Mouse (Mus musculus): ENCODE measurements around the gene Slc4a10.

DNA sequence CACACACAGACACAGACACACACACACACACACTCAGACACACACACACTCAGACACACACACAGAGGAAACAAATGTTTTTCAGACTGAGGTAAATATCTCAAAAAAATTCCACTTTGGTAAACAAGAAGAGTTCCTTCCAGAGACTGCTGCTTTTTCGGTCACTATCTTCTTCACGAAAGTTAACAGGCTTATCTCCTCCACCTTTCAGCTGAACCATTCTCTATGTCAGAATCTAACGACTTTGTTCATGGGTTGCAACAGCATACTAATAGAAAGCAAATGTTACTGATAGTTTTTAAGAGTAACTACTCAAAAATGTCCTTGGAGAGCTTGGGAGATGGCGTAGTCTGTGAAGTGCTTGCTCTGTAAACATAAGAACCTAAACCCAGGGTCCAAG is 241.3 kb downstream of the Slc4a10 start:
- no peak for TF ChIP-seq CTCF (IDR thresholded peaks at IDR 0.05; ENCODE audit: insufficient read depth, low read length)
- no peak for TF ChIP-seq POLR2A (IDR thresholded peaks at IDR 0.05; ENCODE audit: borderline replicate concordance, extremely low read depth, low read depth, low read length)

Measured in lung, adult 2 months (tissue).